Mouse (Mus musculus) heart, embryonic 14.5 days (tissue): ENCODE measurements around the gene A4galt. TPM values are rescaled to one million over a fixed set of nuclear protein-coding genes. Genes with fewer than 3 reads are reported as not detected.
A peak's percentile ranks its signal among the peaks of the same experiment; 100 is the strongest.

Experiments used
- ATAC-seq: fragments of 200-750 bp; cut with Nextera tagmentation; 2 replicates; pipeline ENCODE4 v1.8.0; 2017; ENCODE audit warnings: low read depth, moderate TSS enrichment; ENCODE audit not compliant: insufficient number of reproducible peaks, insufficient read depth, low FRiP score
- H3K27ac ChIP-seq, 2 experiments: fragments of 200-500 bp in 1 of 2; fragments of 300-500 bp in 1 of 2; sonication (generic) in 1 of 2; replicated peaks in 1 of 2; 2 replicates each; pipeline ENCODE4 v1.5.1; 2012 to 2014; ENCODE audit warnings: low read depth in 2 of 2, low read length in 2 of 2, control low read depth in 1 of 2, mild to moderate bottlenecking in 1 of 2, mixed read lengths in 1 of 2; ENCODE audit not compliant: control insufficient read depth in 1 of 2, insufficient read depth in 1 of 2
- H3K27me3 ChIP-seq: fragments of 300-500 bp; sonication (generic); 2 replicates; pipeline ENCODE4 v1.6.1; 2014; ENCODE audit warnings: mild to moderate bottlenecking, low read length, control low read depth; ENCODE audit not compliant: control insufficient read depth, insufficient read depth
- H3K36me3 ChIP-seq: fragments of 300-500 bp; sonication (generic); 2 replicates; pipeline ENCODE4 v1.6.1; 2014; ENCODE audit warnings: mild to moderate bottlenecking, control low read depth, low read length, mixed read lengths; ENCODE audit not compliant: control insufficient read depth, insufficient read depth
- H3K4me1 ChIP-seq, 2 experiments: fragments of 200-500 bp in 1 of 2; fragments of 300-500 bp in 1 of 2; sonication (generic) in 1 of 2; 2 replicates each; pipeline ENCODE4 v1.6.1; 2012 to 2014; ENCODE audit warnings: low read length in 2 of 2, control low read depth in 1 of 2, mixed read lengths in 1 of 2; ENCODE audit not compliant: control insufficient read depth in 2 of 2, insufficient read depth in 2 of 2
- H3K4me2 ChIP-seq: fragments of 300-500 bp; sonication (generic); 2 replicates; pipeline ENCODE4 v1.6.1; 2014; ENCODE audit warnings: mild to moderate bottlenecking, low read length
- H3K4me3 ChIP-seq, 2 experiments: fragments of 200-500 bp in 1 of 2; fragments of 300-500 bp in 1 of 2; sonication (generic) in 1 of 2; 2 replicates each; pipeline ENCODE4 v1.5.1; 2012 to 2014; ENCODE audit warnings: low read length in 2 of 2, mild to moderate bottlenecking in 2 of 2, control low read depth in 1 of 2, low read depth in 1 of 2, moderate library complexity in 1 of 2; ENCODE audit not compliant: control insufficient read depth in 1 of 2, insufficient read depth in 1 of 2
- H3K9ac ChIP-seq: fragments of 300-500 bp; sonication (generic); 2 replicates; pipeline ENCODE4 v1.6.1; 2014; ENCODE audit warnings: mild to moderate bottlenecking, low read length
- H3K9me3 ChIP-seq: fragments of 300-500 bp; sonication (generic); 2 replicates; pipeline ENCODE4 v1.6.1; 2016; ENCODE audit warnings: low read length, control low read depth; ENCODE audit not compliant: control insufficient read depth
- WGBS: fragments of 180-500 bp; shearing (Covaris S2); extraction: QIAGEN DNeasy Blood & Tissue Kit; methylation state at CpG from one replicate; pipeline ENCODE4 v1.1.7; 2014; 5-methylcytosine and 5-hydroxymethylcytosine counted together
- polyA plus RNA-seq: library from polyadenylated mRNA; unstranded; fragments of >200 nt; fragmentation: Nextera tagmentation; extraction: Ambion mirVana; gene quantifications from 2 replicates; pipeline ENCODE4 v1.2.1, GENCODE M21; 2014

Gene A4galt
- polyA plus RNA-seq, 1 experiment from 2014 or later, result 0.88 TPM

DNA sequence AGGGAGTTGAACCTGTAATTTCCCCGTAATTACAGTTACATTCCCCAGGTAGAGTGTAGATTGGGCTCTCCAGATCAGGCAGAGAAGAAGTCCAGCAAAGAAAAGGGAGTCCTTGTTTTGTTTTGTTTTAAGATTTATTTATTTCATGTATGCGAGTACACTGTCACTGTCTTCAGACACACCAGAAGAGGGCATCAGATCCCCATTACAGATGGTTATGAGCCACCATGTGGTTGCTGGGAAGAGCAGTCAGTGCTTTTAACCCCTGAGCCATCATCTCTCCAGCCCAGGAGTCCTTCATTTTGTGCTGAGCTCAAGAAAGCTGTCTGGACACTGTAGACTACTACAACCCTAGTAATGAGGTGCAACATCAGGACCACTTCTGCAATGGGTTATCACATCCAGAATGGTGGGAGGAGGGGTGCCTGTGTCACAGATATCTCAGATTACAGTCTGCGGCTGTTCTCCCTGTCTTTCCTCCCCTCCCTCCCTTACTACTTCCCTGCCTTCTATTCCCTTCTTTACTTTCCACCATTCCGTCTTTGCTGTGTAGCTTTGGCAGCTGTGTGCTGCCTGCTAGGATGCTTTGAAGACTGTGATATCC, 42.4 kb downstream of the A4galt start:
- peaks cover 3% of the 10 kb centered on the region; the same call in 1 of the 2 replicates for H3K27me3 ChIP-seq
- WGBS, result 47% methylated on average over 4 of the region's 4 CpGs
- H3K4me1 ChIP-seq, result peaks cover 2 to 5% of the 10 kb centered on the region in 2 experiments; a peak in 2 of 4 replicates
- H3K9me3 ChIP-seq, result no peaks in the 10 kb centered on the region
- peak overlapping the region; percentile 53 for H3K4me2 ChIP-seq
- H3K27ac ChIP-seq, result no peak overlapping the region
- no peak overlapping the region for H3K9ac ChIP-seq
- no peaks in the 10 kb centered on the region for H3K36me3 ChIP-seq
- ATAC-seq, result no peak
- H3K4me3 ChIP-seq, result peak overlapping the region in 1 of 2 experiments; percentile 1; a peak in 1 of 4 replicates

- Histone ChIP-seq H3K9me3 (no peaks in the 10 kb centered on the region), H3K9ac (no peak overlapping the region), H3K27me3 (no peaks in the 10 kb centered on the region), H3K4me3 (no peak overlapping the region), H3K4me2 (peak overlapping the region; percentile 39; the same call in 1 of the 2 replicates), H3K4me1 (peaks cover 2 to 4% of the 10 kb centered on the region in 2 experiments; a peak in 2 of 4 replicates), H3K36me3 (no peaks in the 10 kb centered on the region), H3K27ac (no peak overlapping the region)
- no peak for ATAC-seq
- 32% methylated on average over 10 of the region's 10 CpGs for WGBS
Measured at GRCm38 (mm10) chr15:83204731-83205451, 46.7 kb downstream of the A4galt start.

- Histone ChIP-seq H3K4me2 (no peak overlapping the region), H3K4me1 (no peaks in the 10 kb centered on the region), H3K4me3 (no peak overlapping the region), H3K9me3 (no peaks in the 10 kb centered on the region), H3K27ac (no peak overlapping the region), H3K27me3 (no peaks in the 10 kb centered on the region), H3K9ac (no peak overlapping the region), H3K36me3 (no peaks in the 10 kb centered on the region)
- WGBS, result 38% methylated on average over 4 of the region's 4 CpGs
- ATAC-seq, result no peak
Measured at GRCm38 (mm10) chr15:83202412-83202811, 49.2 kb downstream of the A4galt start.

- no peak overlapping the region for H3K4me3 ChIP-seq
- no peaks in the 10 kb centered on the region for H3K9me3 ChIP-seq
- 87% methylated on average over 4 of the region's 4 CpGs for WGBS
- no peak for ATAC-seq
- no peak overlapping the region for H3K4me2 ChIP-seq
- H3K27me3 ChIP-seq, result no peaks in the 10 kb centered on the region
- no peaks in the 10 kb centered on the region for H3K4me1 ChIP-seq
- H3K36me3 ChIP-seq, result no peaks in the 10 kb centered on the region
- H3K27ac ChIP-seq, result no peak overlapping the region
- H3K9ac ChIP-seq, result no peak overlapping the region
Measured at GRCm38 (mm10) chr15:83193413-83193812, 58.2 kb downstream of the A4galt start.

- H3K9ac ChIP-seq, result no peak overlapping the region
- H3K27ac ChIP-seq, result no peak overlapping the region
- H3K4me1 ChIP-seq, result no peaks in the 10 kb centered on the region
- no peaks in the 10 kb centered on the region for H3K36me3 ChIP-seq
- no peak overlapping the region for H3K4me3 ChIP-seq
- no peaks in the 10 kb centered on the region for H3K27me3 ChIP-seq
- ATAC-seq, result no peak
- 63% methylated on average over 5 of the region's 5 CpGs for WGBS
- no peak overlapping the region for H3K4me2 ChIP-seq
- no peaks in the 10 kb centered on the region for H3K9me3 ChIP-seq
Measured at GRCm38 (mm10) chr15:83182351-83182750, 69.2 kb downstream of the A4galt start.

DNA sequence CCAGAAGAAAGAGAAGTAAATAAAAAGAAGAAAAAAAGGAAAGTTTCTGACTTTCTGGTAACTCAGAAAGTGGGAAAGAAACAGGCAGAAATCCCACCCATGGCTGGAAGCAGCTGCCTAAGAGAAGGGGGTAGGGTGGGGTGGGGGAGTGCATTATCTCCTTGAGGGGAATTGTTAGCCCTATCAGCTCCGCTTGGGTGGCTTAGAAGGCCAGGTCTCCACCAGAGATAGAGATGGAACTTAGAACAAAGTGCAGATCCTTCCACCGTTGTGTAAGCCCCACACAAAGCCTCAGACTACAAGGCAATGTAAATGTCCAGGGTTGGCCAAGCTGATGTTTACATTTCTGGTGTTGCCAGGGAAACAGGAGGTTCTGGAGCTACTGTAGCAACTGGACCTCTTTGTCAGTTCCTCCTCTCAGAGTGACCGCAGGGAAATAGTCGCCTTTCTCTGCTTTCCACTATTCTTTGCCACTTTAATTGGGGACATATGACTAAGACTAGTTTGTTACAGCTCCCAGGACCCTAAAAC, 69.7 kb downstream of the A4galt start:
- H3K4me3 ChIP-seq, result no peak overlapping the region
- 45% methylated on average over 4 of the region's 4 CpGs for WGBS
- no peaks in the 10 kb centered on the region for H3K27me3 ChIP-seq
- no peaks in the 10 kb centered on the region for H3K9me3 ChIP-seq
- no peaks in the 10 kb centered on the region for H3K36me3 ChIP-seq
- H3K4me2 ChIP-seq, result no peak overlapping the region
- no peaks in the 10 kb centered on the region for H3K4me1 ChIP-seq
- no peak for ATAC-seq
- H3K27ac ChIP-seq, result no peak overlapping the region
- no peak overlapping the region for H3K9ac ChIP-seq

DNA sequence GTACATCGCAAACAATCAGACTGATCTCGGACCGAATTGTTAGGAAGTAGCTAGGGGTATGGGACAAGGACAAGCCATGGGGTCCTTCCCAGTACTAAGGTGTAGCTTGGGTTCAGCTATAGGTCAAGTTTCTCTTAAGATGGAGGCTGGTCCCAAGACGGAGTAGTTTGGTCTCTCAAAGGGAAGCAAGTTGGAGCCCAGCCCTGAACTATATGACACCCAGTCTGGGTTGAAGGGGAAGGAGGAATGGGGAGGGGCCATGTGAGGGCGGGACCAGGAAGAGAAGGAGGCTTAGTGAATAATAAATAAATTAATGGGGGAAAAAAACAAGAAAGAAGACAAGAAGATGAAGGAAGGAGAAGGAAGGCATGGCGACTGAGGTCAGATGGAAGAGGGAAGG, 71.6 kb downstream of the A4galt start:
- ATAC-seq, result no peak
- Histone ChIP-seq H3K9ac (no peak overlapping the region), H3K9me3 (no peaks in the 10 kb centered on the region), H3K4me3 (no peak overlapping the region), H3K4me2 (no peak overlapping the region), H3K27me3 (no peaks in the 10 kb centered on the region), H3K36me3 (no peaks in the 10 kb centered on the region), H3K27ac (no peak overlapping the region), H3K4me1 (no peaks in the 10 kb centered on the region)
- 85% methylated on average over 6 of the region's 6 CpGs for WGBS
